Mouse (Mus musculus) layer of hippocampus, postnatal 25 days (tissue): ENCODE data around the gene Gm36079. TPM values are rescaled to one million over a fixed set of nuclear protein-coding genes. Genes with fewer than 3 reads are reported as not detected.
"Not testable (repeated sequence)": the region's sequence is repeated elsewhere in the genome, so short reads cannot be mapped to it uniquely, and the experiment has no call there.

ENCODE experiments used
- DNase-seq, 2 experiments: peaks; one replicate each; pipeline ENCODE4 v3.0.0; 2022; ENCODE audit warnings: mixed read lengths in 2 of 2, low spot score in 1 of 2; ENCODE audit errors: extremely low spot score in 1 of 2
- total RNA-seq, 2 experiments: library from RNA; stranded (reverse); gene quantifications; 2 replicates each; pipeline ENCODE4 v1.2.3; 2021

Gm36079 gene
- not detected for total RNA-seq

- not testable (repeated sequence) for DNase-seq
Measured at GRCm38 (mm10) chr13:120026911-120027310, at the start of gene Gm36079. Gene Gm36079 (minus strand): TSS chr13:120027011.

DNA sequence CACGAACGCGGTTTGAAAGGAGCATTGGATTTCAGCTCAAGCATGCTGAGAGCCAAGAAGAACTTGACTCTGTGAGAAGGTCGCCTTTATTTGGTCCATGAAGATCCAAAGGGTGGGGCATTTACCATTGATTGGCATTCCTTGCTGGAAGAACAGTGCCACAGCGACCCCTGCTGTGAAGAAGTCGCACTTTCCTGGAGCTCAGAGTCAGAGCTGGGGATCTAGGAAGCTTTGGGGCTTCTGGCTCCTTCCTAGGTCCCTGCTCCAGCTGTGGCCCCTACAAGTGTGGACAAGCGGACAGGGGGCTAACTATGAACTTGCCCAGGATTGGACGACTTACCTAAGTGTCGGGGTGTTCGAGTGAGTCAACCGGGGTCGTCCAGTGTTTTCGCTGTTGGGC lies 44.1 kb upstream of the Gm36079 start:
- not testable (repeated sequence) for DNase-seq

- DNase-seq, result not testable (repeated sequence)
Measured at GRCm38 (mm10) chr13:120070012-120070598, 43.3 kb upstream of the Gm36079 start.

GRCm38 (mm10) chr13:120063439-120064089 lies 36.8 kb upstream of the Gm36079 start:
- not testable (repeated sequence) for DNase-seq

DNA sequence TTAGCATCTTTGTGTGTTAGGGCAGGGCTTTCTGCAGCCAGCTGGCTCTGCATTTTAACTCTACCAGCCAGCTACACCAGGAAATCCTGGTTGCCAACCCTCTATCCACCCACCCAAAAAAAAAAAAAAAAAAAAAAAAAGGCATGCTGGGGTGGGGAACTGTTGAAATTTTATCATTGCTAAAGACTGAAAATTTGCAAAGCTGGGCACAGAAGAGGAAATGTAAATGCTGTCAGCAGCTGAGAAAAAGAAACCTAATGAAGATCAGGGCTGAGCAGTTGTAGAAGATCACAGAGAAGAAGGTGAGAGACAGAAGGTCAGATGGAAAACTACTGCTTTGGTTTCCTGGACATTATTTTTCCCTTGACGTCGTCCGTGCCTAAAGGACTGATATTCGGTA lies 36.1 kb upstream of the Gm36079 start:
- DNase-seq, result not testable (repeated sequence)

DNA sequence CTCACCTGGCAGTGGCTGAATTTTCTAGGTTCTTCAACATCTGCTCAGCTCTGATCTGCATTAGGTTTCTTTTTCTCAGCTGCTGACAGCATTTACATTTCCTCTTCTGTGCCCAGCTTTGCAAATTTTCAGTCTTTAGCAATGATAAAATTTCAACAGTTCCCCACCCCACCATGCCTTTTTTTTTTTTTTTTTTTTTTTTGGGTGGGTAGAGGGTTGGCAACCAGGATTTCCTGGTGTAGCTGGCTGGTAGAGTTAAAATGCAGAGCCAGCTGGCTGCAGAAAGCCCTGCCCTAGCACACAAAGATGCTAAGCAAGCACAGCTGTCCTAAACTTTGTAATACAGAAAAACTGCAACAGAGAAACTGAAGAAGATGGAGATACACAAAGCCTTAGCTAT lies 25.3 kb upstream of the Gm36079 start, which contains the start of gene Gm21188:
TSS of gene Gm21188 (minus strand) at position 110 of the 400 bp plus-strand sequence.
- not testable (repeated sequence) for DNase-seq

GRCm38 (mm10) chr13:120048608-120049007 lies 21.8 kb upstream of the Gm36079 start:
- DNase-seq, result not testable (repeated sequence)

- not testable (repeated sequence) for DNase-seq
Measured at GRCm38 (mm10) chr13:120048186-120048585, 21.4 kb upstream of the Gm36079 start.

GRCm38 (mm10) chr13:120046422-120047209 lies 19.8 kb upstream of the Gm36079 start:
- DNase-seq, result not testable (repeated sequence)

DNA sequence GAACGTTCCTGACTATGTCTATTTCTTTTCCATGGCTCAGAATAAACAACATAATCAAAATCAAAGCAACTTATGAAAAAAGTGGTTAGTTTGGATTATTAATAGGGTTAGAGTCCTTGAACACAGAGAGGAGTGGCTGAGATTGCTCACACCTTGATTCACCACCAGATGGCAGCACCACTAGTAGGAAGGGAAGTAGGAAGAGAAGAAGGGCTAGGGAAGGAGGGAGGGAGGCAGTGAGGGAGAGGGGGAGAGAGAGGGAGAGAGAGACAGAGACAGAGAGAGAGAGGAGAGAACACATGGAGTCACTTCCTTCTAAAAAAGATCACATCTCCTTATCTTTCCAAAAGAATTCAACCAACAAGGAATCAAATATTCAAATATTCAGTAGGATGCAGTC lies 14.3 kb upstream of the Gm36079 start:
- peak in 1 of 2 experiments; percentile 60 for DNase-seq

GRCm38 (mm10) chr13:120037881-120038280 lies 11.1 kb upstream of the Gm36079 start:
- not testable (repeated sequence) for DNase-seq

GRCm38 (mm10) chr13:120036577-120037115 lies 9.8 kb upstream of the Gm36079 start:
- peak in 1 of 2 experiments; percentile 21 for DNase-seq

- peak in 1 of 2 experiments; percentile 42 for DNase-seq
Measured at GRCm38 (mm10) chr13:120035151-120035550, 8.3 kb upstream of the Gm36079 start.

DNA sequence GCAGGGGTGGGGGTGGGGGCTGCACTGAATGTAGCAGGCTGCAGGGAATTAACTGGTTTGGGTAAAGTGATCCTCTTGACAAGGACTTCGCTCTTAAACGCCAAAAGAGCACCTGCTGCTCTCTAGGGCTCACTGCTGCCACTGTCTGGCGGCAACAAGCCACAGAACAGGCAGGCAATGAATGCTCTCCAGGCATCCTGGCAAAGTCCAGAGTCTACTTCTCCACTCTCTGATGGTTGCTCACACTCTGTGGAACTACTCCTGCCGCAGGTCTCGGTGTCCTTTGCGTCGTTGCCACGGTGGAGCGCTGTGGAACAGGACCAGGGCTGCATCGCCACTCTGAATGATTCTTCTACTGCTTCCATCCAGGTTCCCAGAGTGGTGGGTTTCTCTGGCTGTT lies 7.8 kb upstream of the Gm36079 start:
- not testable (repeated sequence) for DNase-seq

DNA sequence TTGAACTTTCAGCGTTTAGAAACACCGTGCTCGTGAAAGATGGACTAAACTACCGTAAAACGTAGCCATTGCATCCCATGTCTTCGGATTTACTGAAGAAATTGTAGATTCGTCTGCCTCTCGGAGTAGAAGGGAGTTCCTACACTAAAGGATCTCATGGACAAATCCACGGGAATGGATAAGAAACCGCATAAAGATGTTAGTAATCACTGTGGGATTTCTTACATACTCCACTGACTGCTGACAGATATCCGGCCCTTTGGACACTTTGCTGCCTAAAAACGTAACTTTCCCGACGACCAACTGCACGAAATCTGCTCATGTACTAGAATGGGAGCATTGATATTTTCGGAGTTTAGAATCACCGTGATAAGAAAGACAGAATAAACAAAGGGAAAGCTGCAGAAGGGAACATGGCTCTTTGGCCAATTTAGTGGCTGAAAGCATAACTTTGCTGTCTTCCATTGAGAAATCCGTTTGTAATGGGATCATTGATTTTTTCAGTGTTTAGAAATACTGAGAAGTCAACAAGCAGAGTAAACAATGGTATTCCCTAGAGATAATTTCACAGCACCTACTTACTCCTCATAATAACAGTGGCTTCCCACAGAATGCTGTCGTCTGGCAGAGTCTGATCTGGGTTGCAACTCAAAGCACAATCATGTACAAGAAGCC lies 6.8 kb upstream of the Gm36079 start:
- DNase-seq, result peak; percentile 56 to 65

DNA sequence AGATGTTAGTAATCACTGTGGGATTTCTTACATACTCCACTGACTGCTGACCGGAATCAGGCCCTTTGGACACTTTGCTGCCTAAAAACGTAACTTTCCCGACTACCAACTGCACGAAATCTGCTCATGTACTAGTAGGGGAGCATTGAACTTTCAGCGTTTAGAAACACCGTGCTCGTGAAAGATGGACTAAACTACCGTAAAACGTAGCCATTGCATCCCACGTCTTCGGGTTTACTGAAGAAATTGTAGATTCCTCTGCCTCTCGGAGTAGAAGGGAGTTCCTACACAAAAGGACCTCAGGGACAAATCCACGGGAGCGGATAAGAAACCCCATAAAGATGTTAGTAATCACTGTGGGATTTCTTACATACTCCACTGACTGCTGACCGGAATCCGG lies 4.9 kb upstream of the Gm36079 start:
- DNase-seq, result peak; percentile 47 to 65

- DNase-seq, result not testable (repeated sequence)
Measured at GRCm38 (mm10) chr13:120027368-120027767, 557 bp upstream of the Gm36079 start.

GRCm38 (mm10) chr13:120026373-120026772 lies 438 bp downstream of the Gm36079 start:
- DNase-seq, result not testable (repeated sequence)

- peak; percentile 15 to 32 for DNase-seq
Measured at GRCm38 (mm10) chr13:120025576-120025975, 1.2 kb downstream of the Gm36079 start.

DNA sequence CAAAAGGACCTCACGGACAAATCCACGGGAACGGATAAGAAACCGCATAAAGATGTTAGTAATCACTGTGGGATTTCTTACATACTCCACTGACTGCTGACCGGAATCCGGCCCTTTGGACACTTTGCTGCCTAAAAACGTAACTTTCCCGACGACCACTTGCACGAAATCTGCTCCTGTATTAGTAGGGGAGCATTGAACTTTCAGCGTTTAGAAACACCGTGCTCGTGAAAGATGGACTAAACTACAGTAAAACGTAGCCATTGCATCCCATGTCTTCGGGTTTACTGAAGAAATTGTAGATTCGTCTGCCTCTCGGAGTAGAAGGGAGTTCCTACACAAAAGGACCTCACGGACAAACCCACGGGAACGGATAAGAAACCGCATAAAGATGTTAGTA lies 1.8 kb downstream of the Gm36079 start:
- DNase-seq, result not testable (repeated sequence)
